Mouse (Mus musculus) left cerebral cortex, adult 9 months (tissue): ENCODE results near the gene A930017K11Rik.
A peak's percentile ranks its signal among the peaks of the same experiment; 100 is the strongest.

ENCODE experiments used
- DNase-seq, 2 experiments: peaks; one replicate each; pipeline ENCODE4 v3.0.0; 2022; ENCODE audit warnings: low spot score in 2 of 2

The A930017K11Rik gene

GRCm38 (mm10) chr17:25941511-25942241 is 10.7 kb downstream of the A930017K11Rik start:
- DNase-seq: peak in 1 of 2 experiments; percentile 67

DNA sequence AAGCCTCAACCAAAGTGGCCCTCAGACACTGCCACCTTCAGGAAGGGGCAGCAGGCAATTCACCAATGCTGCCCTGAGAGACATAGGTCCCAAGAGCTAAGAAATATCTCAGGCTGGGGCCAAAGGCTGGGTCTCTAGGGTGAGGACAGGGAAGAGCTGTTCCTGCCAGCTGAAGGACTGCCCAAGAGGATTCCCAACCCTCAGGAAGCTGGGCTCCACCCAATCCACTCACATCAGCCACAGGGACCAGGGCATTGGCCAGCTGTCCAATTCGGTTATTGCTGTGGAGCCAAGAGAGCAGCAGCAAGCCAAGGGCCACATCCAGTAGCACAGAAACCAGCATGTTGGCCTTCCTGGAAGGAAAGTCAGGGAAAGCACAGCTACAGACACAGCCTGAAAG is 17.8 kb downstream of the A930017K11Rik start:
- no peak for DNase-seq

GRCm38 (mm10) chr17:25925348-25925747 is 27.0 kb downstream of the A930017K11Rik start:
- peak; percentile 68 to 69 for DNase-seq

GRCm38 (mm10) chr17:25922120-25922519 is 30.2 kb downstream of the A930017K11Rik start:
- no peak for DNase-seq

- DNase-seq: peak; percentile 100
Measured at GRCm38 (mm10) chr17:25919786-25920642, 32.4 kb downstream of the A930017K11Rik start.

DNA sequence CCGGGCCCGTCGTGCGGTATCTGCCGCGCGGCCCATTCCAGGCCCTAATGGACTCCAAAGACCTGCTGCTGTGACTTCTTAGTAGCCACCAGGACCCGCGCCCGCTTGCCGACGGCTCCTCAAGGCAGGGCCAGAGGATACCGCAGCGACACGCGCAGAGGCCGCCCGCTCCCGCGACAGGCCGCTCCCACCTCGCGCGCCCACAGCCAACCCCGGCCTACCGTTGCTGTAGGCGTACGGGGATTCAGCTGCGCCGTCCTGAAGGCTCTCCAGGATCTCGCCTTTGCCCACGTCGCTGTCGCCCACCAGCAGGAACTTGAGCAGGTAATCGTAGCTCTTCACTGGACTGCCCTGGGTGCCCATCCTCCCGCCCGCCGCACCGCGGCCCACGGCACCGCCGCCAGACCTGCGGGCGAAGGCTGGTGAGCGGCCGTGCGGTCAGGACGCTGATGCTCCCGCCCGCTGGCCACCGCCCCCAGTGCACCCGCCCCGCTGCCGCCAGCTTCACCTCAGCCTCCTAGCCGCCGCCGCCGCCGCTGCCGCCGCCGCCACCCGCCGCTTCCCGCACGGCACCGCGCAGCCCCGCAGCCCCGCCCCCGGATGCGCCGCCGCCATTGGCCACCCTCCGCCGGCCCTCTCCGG is 33.1 kb downstream of the A930017K11Rik start, which contains the start of gene Rab40c:
Rab40c (minus strand) TSS at position 584 of the 642 bp plus-strand sequence.
- peak in 1 of 2 experiments; percentile 51 for DNase-seq

- DNase-seq: no peak
Measured at GRCm38 (mm10) chr17:25918037-25918750, 34.2 kb downstream of the A930017K11Rik start.

GRCm38 (mm10) chr17:25916931-25917647 is 35.3 kb downstream of the A930017K11Rik start:
- no peak for DNase-seq

GRCm38 (mm10) chr17:25914295-25914694 is 38.1 kb downstream of the A930017K11Rik start:
- no peak for DNase-seq

DNA sequence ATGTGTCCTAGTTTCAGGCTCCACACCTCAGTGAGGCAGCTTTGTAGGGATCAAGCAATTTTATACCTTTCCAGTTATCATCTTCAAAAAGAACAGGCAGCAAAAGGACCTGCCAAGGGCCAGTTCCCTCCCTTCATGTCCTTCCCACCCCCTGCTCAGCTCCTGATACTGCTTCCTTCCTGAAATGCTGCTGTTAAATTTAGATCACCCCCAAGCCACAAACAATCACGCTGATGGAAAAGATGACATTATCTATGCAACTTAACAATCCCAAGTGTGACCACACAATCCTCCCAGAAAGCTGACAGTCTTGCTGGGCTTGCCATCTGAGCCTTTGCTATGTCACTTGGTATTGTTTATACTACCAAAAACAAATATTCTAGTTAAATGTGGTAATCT is 38.5 kb downstream of the A930017K11Rik start:
- no peak for DNase-seq

DNA sequence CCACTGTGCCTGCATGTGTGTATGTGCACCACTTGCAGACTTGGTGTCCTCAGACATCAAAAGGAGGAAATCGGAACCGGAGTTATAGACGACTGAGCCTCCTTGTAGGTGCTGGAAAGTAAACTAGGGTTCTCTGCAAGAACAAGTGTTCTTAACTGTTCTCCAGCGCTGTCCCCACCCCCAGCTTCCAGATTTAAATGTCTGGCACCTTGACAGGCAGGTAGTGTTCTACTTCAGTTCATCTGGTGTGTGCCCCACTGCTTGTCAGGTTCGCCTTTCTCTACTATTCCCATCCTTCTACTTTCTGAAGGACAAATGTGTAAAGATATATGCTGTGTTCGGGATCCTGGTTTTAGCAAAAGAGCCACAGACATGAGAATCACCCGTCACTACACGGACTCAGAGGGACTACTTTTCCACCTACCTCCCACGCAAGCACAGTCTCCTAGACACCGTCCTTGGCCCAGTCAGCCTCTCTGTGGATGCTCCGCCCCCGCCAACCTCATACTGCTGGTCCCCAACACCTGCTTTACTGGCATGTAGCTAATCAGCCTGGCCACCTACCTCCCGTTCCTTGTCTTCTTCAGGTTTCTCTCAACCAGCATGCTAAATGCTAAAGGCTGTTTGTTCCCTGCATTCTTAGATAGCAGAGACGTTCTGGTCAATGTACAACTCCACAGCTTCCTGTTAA is 39.0 kb downstream of the A930017K11Rik start:
- peak; percentile 62 to 88 for DNase-seq

GRCm38 (mm10) chr17:25911816-25912215 is 40.5 kb downstream of the A930017K11Rik start:
- DNase-seq: no peak

DNA sequence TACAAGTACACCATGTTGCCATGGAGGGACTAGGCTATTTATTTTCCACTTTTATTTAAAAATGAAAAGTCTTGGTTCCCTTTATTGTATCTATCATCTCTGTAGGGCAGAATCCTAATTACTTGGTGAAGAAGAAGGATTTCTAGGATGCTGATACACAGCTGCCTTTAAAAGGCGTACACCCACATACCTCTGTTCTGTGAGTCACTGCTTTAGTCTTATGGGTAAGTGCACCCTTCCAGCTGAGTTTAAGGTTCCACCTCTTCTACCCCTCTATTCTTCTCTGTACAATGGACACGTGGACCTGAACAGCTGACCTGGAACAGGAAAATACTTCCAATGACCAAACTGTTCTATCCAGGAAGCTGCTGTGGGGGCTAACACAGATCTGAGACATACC is 44.7 kb downstream of the A930017K11Rik start:
- DNase-seq: no peak

DNA sequence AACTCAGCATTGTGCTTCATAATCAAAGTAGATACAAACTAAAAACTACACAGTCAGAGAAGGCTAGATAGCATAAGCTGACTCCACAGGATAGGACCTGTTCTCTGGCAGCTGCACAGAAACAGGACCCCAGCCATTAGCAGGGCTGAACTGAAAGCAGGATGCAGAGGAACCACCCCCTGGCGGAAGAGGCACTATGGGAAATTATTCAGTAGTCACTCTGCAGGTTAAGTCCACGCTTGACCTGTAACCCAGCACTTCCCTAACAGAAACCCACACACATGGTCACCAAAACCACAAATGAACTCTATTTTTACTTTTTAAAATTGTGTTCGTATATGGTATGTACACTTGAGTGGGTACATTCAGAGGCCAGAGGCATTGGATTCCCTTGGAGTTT is 49.3 kb downstream of the A930017K11Rik start:
- no peak for DNase-seq

- no peak for DNase-seq
Measured at GRCm38 (mm10) chr17:25900193-25900592, 52.2 kb downstream of the A930017K11Rik start.
